ENCODE assay signal across 29 mouse cellular contexts in genomic region chr2:75248251-75248650, GRCm38 (mm10).
DNase-seq lines count a peak whose midpoint lies in the region; ATAC-seq and TF ChIP-seq lines count a peak whose summit lies in the region.
"Had no signal": no experiment of that assay in that cellular context is flagged by ENCODE, and none has a peak within 500 bp of the region (broad histone marks: within the 10 kb centered on the region; RNA-seq: fewer than 3 reads in every experiment).

No protein-coding gene starts in this region.

- H3K4me1 ChIP-seq in forebrain, embryonic 15.5 days = peaks cover 49% of the 10 kb centered on the region
- H3K4me1 ChIP-seq in forebrain, embryonic 13.5 days = peaks cover 48% of the 10 kb centered on the region
- H3K4me1 ChIP-seq in midbrain, embryonic 16.5 days (ENCODE audit: control insufficient read depth, insufficient read depth, low read length) = peaks cover 14% of the 10 kb centered on the region
- peaks cover 13% of the 10 kb centered on the region; the same call in 1 of the 2 replicates for H3K4me1 ChIP-seq in midbrain, postnatal 0 days (ENCODE audit: insufficient read depth, low read length)
- H3K4me1 ChIP-seq: liver, embryonic 12.5 days had no signal

- H3K4me2 ChIP-seq in forebrain, embryonic 15.5 days (replicated peaks) = no peak overlapping the region; the same call in 1 of the 2 replicates
- no peak overlapping the region for H3K4me2 ChIP-seq in forebrain, embryonic 13.5 days
- H3K4me2 ChIP-seq in midbrain, embryonic 16.5 days (ENCODE audit: low read length) = no peak overlapping the region
- H3K4me2 ChIP-seq in midbrain, postnatal 0 days (ENCODE audit: low read depth, low read length, poor library complexity, severe bottlenecking) = no peak overlapping the region
- H3K4me2 ChIP-seq: embryonic facial prominence, embryonic 15.5 days; heart, embryonic 11.5 days; hindbrain, embryonic 15.5 days; liver, embryonic 12.5 days; midbrain, embryonic 13.5 days; neural tube, embryonic 12.5 days had no signal

- no peaks in the 10 kb centered on the region for H3K36me3 ChIP-seq in forebrain, embryonic 15.5 days
- no peaks in the 10 kb centered on the region for H3K36me3 ChIP-seq in forebrain, embryonic 13.5 days (ENCODE audit: poor library complexity, severe bottlenecking)
- H3K36me3 ChIP-seq in midbrain, embryonic 16.5 days (ENCODE audit: control insufficient read depth, insufficient read depth, low read length) = no peaks in the 10 kb centered on the region
- H3K36me3 ChIP-seq in midbrain, postnatal 0 days (ENCODE audit: insufficient read depth, low read length) = no peaks in the 10 kb centered on the region
- H3K36me3 ChIP-seq: embryonic facial prominence, embryonic 10.5 days; embryonic facial prominence, embryonic 15.5 days; hindbrain, embryonic 15.5 days; liver, embryonic 12.5 days; midbrain, embryonic 13.5 days; neural tube, embryonic 12.5 days had no signal

- no peak for TF ChIP-seq CTCF in midbrain, postnatal 0 days (IDR thresholded peaks at IDR 0.05)

- peak overlapping the region; percentile 51 for H3K27ac ChIP-seq in forebrain, embryonic 15.5 days (replicated peaks)
- no peak overlapping the region for H3K27ac ChIP-seq in forebrain, embryonic 13.5 days
- 0 out of 2 replicates have a peak overlapping the region, but pooled peaks have one; percentile 11 for H3K27ac ChIP-seq in midbrain, embryonic 16.5 days (ENCODE audit: low read length)
- H3K27ac ChIP-seq in midbrain, postnatal 0 days (ENCODE audit: low read depth, low read length) = no peak overlapping the region
- H3K27ac ChIP-seq: embryonic facial prominence, embryonic 10.5 days; embryonic facial prominence, embryonic 15.5 days; hindbrain, embryonic 15.5 days; liver, embryonic 12.5 days; macrophage; midbrain, embryonic 13.5 days; neural tube, embryonic 12.5 days had no signal

- WGBS in forebrain, embryonic 15.5 days = 17% methylated on average over 5 of the region's 5 CpGs
- WGBS in forebrain, embryonic 13.5 days = 31% methylated on average over 5 of the region's 5 CpGs
- WGBS in midbrain, embryonic 16.5 days = 29% methylated on average over 5 of the region's 5 CpGs
- 35% methylated on average over 5 of the region's 5 CpGs for WGBS in midbrain, postnatal 0 days

- no peak for ATAC-seq in forebrain, embryonic 15.5 days (replicated peaks)
- ATAC-seq in forebrain, embryonic 13.5 days = no peak
- no peak for ATAC-seq in midbrain, embryonic 16.5 days
- ATAC-seq in midbrain, postnatal 0 days (ENCODE audit: low FRiP score) = no peak
- ATAC-seq: liver, embryonic 12.5 days; liver, postnatal 0 days; lung, postnatal 0 days; midbrain, embryonic 13.5 days had no signal

- peak; percentile 34 for DNase-seq in kidney, postnatal 10 days
- no peak for DNase-seq in kidney, adult 18-20 months
- no peak for DNase-seq in midbrain, postnatal 0 days (ENCODE audit: low spot score)
- no peak for DNase-seq in layer of hippocampus, adult 11-12 months (ENCODE audit: low spot score)
- DNase-seq: adrenal gland, postnatal 25 days; cerebellum, adult 8-10 months; cerebellum, postnatal 25 days; gastrocnemius, postnatal 25 days; heart, adult 11 months; heart, postnatal 36 days; kidney, adult 8-10 months; kidney, postnatal 25 days; liver, postnatal 0 days; right cerebral cortex, adult 18-20 months; thymus, adult 2 months; thymus, postnatal 36 days had no signal

- H3K4me3 ChIP-seq in forebrain, embryonic 15.5 days = no peak overlapping the region
- H3K4me3 ChIP-seq in forebrain, embryonic 13.5 days = no peak overlapping the region
- no peak overlapping the region for H3K4me3 ChIP-seq in midbrain, embryonic 16.5 days (ENCODE audit: low read depth, low read length)
- no peak overlapping the region for H3K4me3 ChIP-seq in midbrain, postnatal 0 days (ENCODE audit: low read depth, low read length)
- H3K4me3 ChIP-seq: embryonic facial prominence, embryonic 10.5 days; embryonic facial prominence, embryonic 15.5 days; hindbrain, embryonic 15.5 days; liver, embryonic 12.5 days; midbrain, embryonic 13.5 days; myocyte; neural tube, embryonic 12.5 days had no signal

- no peaks in the 10 kb centered on the region for H3K27me3 ChIP-seq in forebrain, embryonic 15.5 days
- no peaks in the 10 kb centered on the region for H3K27me3 ChIP-seq in forebrain, embryonic 13.5 days
- H3K27me3 ChIP-seq in midbrain, embryonic 16.5 days (ENCODE audit: control insufficient read depth, insufficient read depth, low read depth, low read length) = no peaks in the 10 kb centered on the region
- no peaks in the 10 kb centered on the region for H3K27me3 ChIP-seq in midbrain, postnatal 0 days (ENCODE audit: insufficient read depth, low read length)
- H3K27me3 ChIP-seq: embryonic facial prominence, embryonic 15.5 days; hindbrain, embryonic 15.5 days; liver, embryonic 12.5 days; midbrain, embryonic 13.5 days; neural tube, embryonic 12.5 days had no signal

- no peaks in the 10 kb centered on the region for H3K9me3 ChIP-seq in forebrain, embryonic 15.5 days
- no peaks in the 10 kb centered on the region for H3K9me3 ChIP-seq in forebrain, embryonic 13.5 days (replicated peaks)
- no peaks in the 10 kb centered on the region for H3K9me3 ChIP-seq in midbrain, embryonic 16.5 days (replicated peaks; ENCODE audit: control insufficient read depth, low read length, poor library complexity, severe bottlenecking)
- no peaks in the 10 kb centered on the region for H3K9me3 ChIP-seq in midbrain, postnatal 0 days (ENCODE audit: low read length)
- H3K9me3 ChIP-seq: embryonic facial prominence, embryonic 10.5 days; embryonic facial prominence, embryonic 15.5 days; hindbrain, embryonic 15.5 days; liver, embryonic 12.5 days; midbrain, embryonic 13.5 days; neural tube, embryonic 12.5 days had no signal

- no peak overlapping the region for H3K9ac ChIP-seq in forebrain, embryonic 15.5 days (replicated peaks)
- H3K9ac ChIP-seq in forebrain, embryonic 13.5 days = no peak overlapping the region
- H3K9ac ChIP-seq in midbrain, embryonic 16.5 days (ENCODE audit: low read depth, low read length) = no peak overlapping the region
- H3K9ac ChIP-seq in midbrain, postnatal 0 days (replicated peaks; ENCODE audit: low read length, poor library complexity, severe bottlenecking) = no peak overlapping the region
- H3K9ac ChIP-seq: embryonic facial prominence, embryonic 15.5 days; hindbrain, embryonic 15.5 days; liver, embryonic 12.5 days; liver, postnatal 0 days; midbrain, embryonic 13.5 days; neural tube, embryonic 12.5 days had no signal

Comparison
In these comparisons a context has a peak if more than half of its experiments do, and no peak if none do; other contexts are left out.
1. H3K27ac ChIP-seq: peak in forebrain, embryonic 15.5 days (single experiment) and midbrain, embryonic 16.5 days (single experiment); none in forebrain, embryonic 13.5 days (single experiment) and midbrain, postnatal 0 days (single experiment).